Mouse (Mus musculus): ENCODE results near the gene Fam118a. TPM values are rescaled to one million over a fixed set of nuclear protein-coding genes. Genes with fewer than 3 reads are reported as not detected.
"Not testable (repeated sequence)": the region's sequence is repeated elsewhere in the genome, so short reads cannot be mapped to it uniquely, and the experiment has no call there.

The Fam118a gene
- 10 to 100 TPM; 28.3 to 31.7 TPM for total RNA-seq (2021)

GRCm38 (mm10) chr15:85028648-85029047, at the start of gene Fam118a:
Fam118a (plus strand) TSS chr15:85028948.
- intact Hi-C loops (cut with DNase I); DNase-seq: not testable (repeated sequence)

GRCm38 (mm10) chr15:84981609-84982313, 47.0 kb upstream of the Fam118a start:
- intact Hi-C loops (cut with DNase I), result no loop called here
- no peak for DNase-seq

GRCm38 (mm10) chr15:84982888-84983287, 45.9 kb upstream of the Fam118a start:
- no peak for DNase-seq
- intact Hi-C loops (cut with DNase I), result no loop called here

GRCm38 (mm10) chr15:84983721-84984120, 45.0 kb upstream of the Fam118a start:
- intact Hi-C loops (cut with DNase I), result no loop called here
- DNase-seq, result no peak

- intact Hi-C loops (cut with DNase I), result no loop called here
- no peak for DNase-seq
Observed at GRCm38 (mm10) chr15:84985516-84986160, 43.1 kb upstream of the Fam118a start.

- intact Hi-C loops (cut with DNase I), result no loop called here
- no peak for DNase-seq
Observed at GRCm38 (mm10) chr15:84986171-84987019, 42.4 kb upstream of the Fam118a start.

GRCm38 (mm10) chr15:84987020-84987815, 41.5 kb upstream of the Fam118a start:
- peak; percentile 50 for DNase-seq
- intact Hi-C loops (cut with DNase I), result no loop called here

- intact Hi-C loops (cut with DNase I), result no loop called here
- peak; percentile 93 for DNase-seq
Observed at GRCm38 (mm10) chr15:84987874-84988825, 40.6 kb upstream of the Fam118a start, which contains the start of gene 5031439G07Rik. 5031439G07Rik (minus strand) TSS chr15:84988551.

- intact Hi-C loops (cut with DNase I), result no loop called here
- no peak for DNase-seq
Observed at GRCm38 (mm10) chr15:84989098-84989497, 39.6 kb upstream of the Fam118a start.

- intact Hi-C loops (cut with DNase I), result no loop called here
- no peak for DNase-seq
Observed at GRCm38 (mm10) chr15:84989771-84990170, 39.0 kb upstream of the Fam118a start.

GRCm38 (mm10) chr15:84994498-84994897, 34.2 kb upstream of the Fam118a start:
- no peak for DNase-seq
- intact Hi-C loops (cut with DNase I), result no loop called here

- DNase-seq, result no peak
- intact Hi-C loops (cut with DNase I), result no loop called here
Observed at GRCm38 (mm10) chr15:84995041-84995440, 33.7 kb upstream of the Fam118a start.

- DNase-seq, result peak; percentile 78
Observed at GRCm38 (mm10) chr15:84995967-84996366, 32.8 kb upstream of the Fam118a start.

GRCm38 (mm10) chr15:84997768-84998454, 30.8 kb upstream of the Fam118a start:
- intact Hi-C loops (cut with DNase I), result no loop called here
- DNase-seq, result no peak

More at GRCm38 (mm10) chr15:84995967-84996366, 32.8 kb upstream of the Fam118a start:
- intact Hi-C loops (cut with DNase I), result no loop called here

GRCm38 (mm10) chr15:84999911-85000310, 28.8 kb upstream of the Fam118a start:
- intact Hi-C loops (cut with DNase I), result loop anchor here (2.0 to 5.0 kb wide), 2 partner anchors 42 to 69 kb away; no protein-coding TSS in a partner anchor

GRCm38 (mm10) chr15:85000984-85001982, 27.5 kb upstream of the Fam118a start:
- intact Hi-C loops (cut with DNase I), result loop anchor here (2.0 to 5.0 kb wide), 2 partner anchors 41 to 68 kb away; no protein-coding TSS in a partner anchor
- peak; percentile 80 for DNase-seq

More at GRCm38 (mm10) chr15:84999911-85000310, 28.8 kb upstream of the Fam118a start:
- DNase-seq, result no peak

GRCm38 (mm10) chr15:85009666-85010065, 19.1 kb upstream of the Fam118a start:
- intact Hi-C loops (cut with DNase I), result no loop called here
- no peak for DNase-seq

Data from left cerebral cortex, postnatal 4 days (tissue).